Mouse (Mus musculus): ENCODE data around the gene Gm12216. TPM values are rescaled to one million over a fixed set of nuclear protein-coding genes. Genes with fewer than 3 reads are reported as not detected.

The Gm12216 gene
- polyA plus RNA-seq, 1 experiment from 2014 or later: 1.5 TPM

DNA sequence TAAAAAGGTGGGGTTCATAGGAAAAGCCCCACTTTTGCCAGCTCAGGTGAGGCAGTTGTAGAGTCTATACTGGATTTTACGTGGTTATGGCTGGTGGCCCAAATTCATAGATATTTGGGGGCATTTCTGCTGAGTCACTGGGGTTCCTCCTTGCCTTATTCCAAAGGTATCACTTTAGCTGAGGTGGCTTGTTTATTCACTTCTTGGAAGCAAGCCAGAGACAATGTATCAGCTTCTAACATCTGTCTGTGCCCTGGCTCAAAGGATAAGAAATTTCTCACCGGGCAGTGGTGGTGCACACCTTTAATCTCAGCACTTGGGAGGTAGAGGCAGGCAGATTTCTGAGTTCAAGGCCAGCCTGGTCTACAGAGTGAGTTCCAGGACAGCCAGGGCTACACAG is 79.2 kb downstream of the Gm12216 start:
- DNase-seq (no peak), ATAC-seq (no peak)
- H3K36me3 ChIP-seq (replicated peaks; ENCODE audit: insufficient read depth, low read length): peaks cover 33% of the 10 kb centered on the region
- H3K4me2 ChIP-seq (ENCODE audit: low read depth, low read length): no peak overlapping the region
- H3K27ac ChIP-seq (ENCODE audit: low read depth): peak overlapping the region; percentile 64
- peaks cover 21% of the 10 kb centered on the region for H3K4me1 ChIP-seq (ENCODE audit: insufficient read depth)
- H3K9ac ChIP-seq (replicated peaks): no peak overlapping the region
- H3K9me3 ChIP-seq (ENCODE audit: low read length): no peaks in the 10 kb centered on the region
- H3K4me3 ChIP-seq (ENCODE audit: low read depth, low read length): no peak overlapping the region
- H3K27me3 ChIP-seq (ENCODE audit: insufficient read depth, low read length): no peaks in the 10 kb centered on the region
- TF ChIP-seq CTCF (IDR thresholded peaks at IDR 0.05; ENCODE audit: low read depth) (no peak), EP300 (IDR thresholded peaks at IDR 0.05; ENCODE audit: low read depth) (no peak)
- 38% methylated on average over 2 of the region's 2 CpGs for WGBS (ENCODE audit: insufficient replicate concordance)

DNA sequence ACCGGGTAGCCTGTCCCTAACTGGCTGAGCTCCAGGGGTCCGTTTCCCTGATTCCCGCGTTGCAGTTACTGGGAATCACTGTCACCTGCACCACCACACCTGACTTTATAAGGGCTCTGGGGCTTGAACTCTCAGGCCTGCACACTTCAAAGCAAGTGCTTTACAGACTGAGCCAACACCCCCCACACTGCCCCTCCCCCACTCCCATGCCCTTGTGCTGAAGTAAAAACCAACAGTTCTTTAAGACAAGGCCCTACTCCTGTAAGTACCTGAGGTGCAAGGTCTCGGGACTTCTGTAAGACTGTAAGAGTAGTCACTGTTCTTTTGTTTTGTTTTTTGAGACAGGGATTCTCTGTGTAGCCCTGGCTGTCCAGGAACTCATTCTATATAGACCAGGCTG is 80.6 kb downstream of the Gm12216 start:
- ATAC-seq (no peak), DNase-seq (no peak)
- Histone ChIP-seq H3K4me1 (ENCODE audit: insufficient read depth) (peaks cover 21% of the 10 kb centered on the region), H3K4me3 (ENCODE audit: low read depth, low read length) (no peak overlapping the region), H3K36me3 (replicated peaks; ENCODE audit: insufficient read depth, low read length) (peaks cover 47% of the 10 kb centered on the region), H3K9ac (replicated peaks) (no peak overlapping the region), H3K27ac (ENCODE audit: low read depth) (no peak overlapping the region), H3K9me3 (ENCODE audit: low read length) (no peaks in the 10 kb centered on the region), H3K27me3 (ENCODE audit: insufficient read depth, low read length) (no peaks in the 10 kb centered on the region), H3K4me2 (ENCODE audit: low read depth, low read length) (no peak overlapping the region)
- TF ChIP-seq CTCF (IDR thresholded peaks at IDR 0.05; ENCODE audit: low read depth) (no peak), EP300 (IDR thresholded peaks at IDR 0.05; ENCODE audit: low read depth) (no peak)
- 79% methylated on average over 5 of the region's 5 CpGs for WGBS (ENCODE audit: insufficient replicate concordance)

GRCm38 (mm10) chr11:53777736-53778135 is 81.3 kb downstream of the Gm12216 start:
- ATAC-seq (no peak), DNase-seq (no peak)
- H3K9me3 ChIP-seq (ENCODE audit: low read length): no peaks in the 10 kb centered on the region
- peaks cover 53% of the 10 kb centered on the region for H3K36me3 ChIP-seq (replicated peaks; ENCODE audit: insufficient read depth, low read length)
- H3K27ac ChIP-seq (ENCODE audit: low read depth): peak overlapping the region; percentile 55; the same call in 1 of the 2 replicates
- H3K9ac ChIP-seq (replicated peaks): no peak overlapping the region
- H3K4me3 ChIP-seq (ENCODE audit: low read depth, low read length): no peak overlapping the region
- TF ChIP-seq CTCF (IDR thresholded peaks at IDR 0.05; ENCODE audit: low read depth): no peak
- H3K27me3 ChIP-seq (ENCODE audit: insufficient read depth, low read length): no peaks in the 10 kb centered on the region
- peaks cover 22% of the 10 kb centered on the region for H3K4me1 ChIP-seq (ENCODE audit: insufficient read depth)
- WGBS (ENCODE audit: insufficient replicate concordance): 69% methylated on average over 5 of the region's 5 CpGs
- no peak overlapping the region for H3K4me2 ChIP-seq (ENCODE audit: low read depth, low read length)

GRCm38 (mm10) chr11:53774659-53775255 is 84.3 kb downstream of the Gm12216 start:
- H3K9ac ChIP-seq (replicated peaks): no peak overlapping the region; the same call in 1 of the 2 replicates

GRCm38 (mm10) chr11:53773641-53774360 is 85.3 kb downstream of the Gm12216 start:
- Histone ChIP-seq H3K9me3 (ENCODE audit: low read length) (no peaks in the 10 kb centered on the region), H3K36me3 (replicated peaks; ENCODE audit: insufficient read depth, low read length) (peaks cover 57% of the 10 kb centered on the region), H3K27me3 (ENCODE audit: insufficient read depth, low read length) (no peaks in the 10 kb centered on the region), H3K9ac (replicated peaks) (no peak overlapping the region), H3K27ac (ENCODE audit: low read depth) (no peak overlapping the region), H3K4me1 (ENCODE audit: insufficient read depth) (peaks cover 25% of the 10 kb centered on the region), H3K4me3 (ENCODE audit: low read depth, low read length) (no peak overlapping the region), H3K4me2 (ENCODE audit: low read depth, low read length) (no peak overlapping the region)
- TF ChIP-seq EP300 (IDR thresholded peaks at IDR 0.05; ENCODE audit: low read depth) (no peak), CTCF (IDR thresholded peaks at IDR 0.05; ENCODE audit: low read depth) (no peak)
- DNase-seq: no peak
- ATAC-seq: no peak
- 79% methylated on average over 16 of the region's 16 CpGs for WGBS (ENCODE audit: insufficient replicate concordance)

More at GRCm38 (mm10) chr11:53774659-53775255, 84.3 kb downstream of the Gm12216 start:
- H3K27ac ChIP-seq (ENCODE audit: low read depth): no peak overlapping the region
- no peaks in the 10 kb centered on the region for H3K9me3 ChIP-seq (ENCODE audit: low read length)
- TF ChIP-seq CTCF (IDR thresholded peaks at IDR 0.05; ENCODE audit: low read depth) (no peak), EP300 (IDR thresholded peaks at IDR 0.05; ENCODE audit: low read depth) (no peak)
- no peak overlapping the region for H3K4me3 ChIP-seq (ENCODE audit: low read depth, low read length)
- H3K4me1 ChIP-seq (ENCODE audit: insufficient read depth): peaks cover 22% of the 10 kb centered on the region
- no peak overlapping the region for H3K4me2 ChIP-seq (ENCODE audit: low read depth, low read length)
- H3K36me3 ChIP-seq (replicated peaks; ENCODE audit: insufficient read depth, low read length): peaks cover 57% of the 10 kb centered on the region
- DNase-seq (no peak), ATAC-seq (no peak)
- no peaks in the 10 kb centered on the region for H3K27me3 ChIP-seq (ENCODE audit: insufficient read depth, low read length)
- 72% methylated on average over 13 of the region's 13 CpGs for WGBS (ENCODE audit: insufficient replicate concordance)

GRCm38 (mm10) chr11:53773087-53773486 is 86.0 kb downstream of the Gm12216 start, which contains the start of gene Gm17334:
Gene Gm17334 (minus strand): TSS chr11:53773187.
- DNase-seq (no peak), ATAC-seq (no peak)
- TF ChIP-seq CTCF (IDR thresholded peaks at IDR 0.05; ENCODE audit: low read depth) (no peak), EP300 (IDR thresholded peaks at IDR 0.05; ENCODE audit: low read depth) (no peak)
- Histone ChIP-seq H3K4me1 (ENCODE audit: insufficient read depth) (peaks cover 27% of the 10 kb centered on the region), H3K27me3 (ENCODE audit: insufficient read depth, low read length) (no peaks in the 10 kb centered on the region), H3K9me3 (ENCODE audit: low read length) (no peaks in the 10 kb centered on the region), H3K36me3 (replicated peaks; ENCODE audit: insufficient read depth, low read length) (peaks cover 51% of the 10 kb centered on the region), H3K27ac (ENCODE audit: low read depth) (no peak within 1 kb of the TSS), H3K4me2 (ENCODE audit: low read depth, low read length) (peak within 1 kb of the TSS; percentile 79), H3K9ac (replicated peaks) (no peak within 1 kb of the TSS), H3K4me3 (ENCODE audit: low read depth, low read length) (no peak within 1 kb of the TSS)
- 75% methylated on average over 5 of the region's 5 CpGs for WGBS (ENCODE audit: insufficient replicate concordance)
